ENCODE assay signal across 8 mouse cellular contexts in genomic region chr13:42915851-42916193, GRCm38 (mm10).
DNase-seq lines count a peak whose midpoint lies in the region; ATAC-seq and TF ChIP-seq lines count a peak whose summit lies in the region.

No protein-coding gene starts in this region.

- no peak overlapping the region for H3K9ac ChIP-seq in lung, postnatal 0 days (replicated peaks; ENCODE audit: low read depth)
- peak overlapping the region; percentile 69 for H3K9ac ChIP-seq in limb, embryonic 12.5 days (replicated peaks)
- peak overlapping the region; percentile 57; the same call in 1 of the 2 replicates for H3K9ac ChIP-seq in stomach, embryonic 14.5 days (replicated peaks; ENCODE audit: low read depth, low read length)

- H3K4me1 ChIP-seq in lung, postnatal 0 days (ENCODE audit: insufficient read depth, low read depth, low read length), result no peaks in the 10 kb centered on the region
- H3K4me1 ChIP-seq in limb, embryonic 12.5 days (replicated peaks), result peaks cover 16% of the 10 kb centered on the region
- peaks cover 9% of the 10 kb centered on the region; the same call in 1 of the 2 replicates for H3K4me1 ChIP-seq in stomach, embryonic 14.5 days (ENCODE audit: control insufficient read depth, insufficient read depth, low read length)

- intact Hi-C loops in gastrocnemius, adult 2 months (cut with DNase I), result no loop called here

- peak overlapping the region; percentile 76 for H3K4me3 ChIP-seq in gastrocnemius, adult 2 months
- H3K4me3 ChIP-seq in lung, postnatal 0 days (ENCODE audit: low read depth, low read length), result peak overlapping the region; percentile 61
- peak overlapping the region; percentile 69 for H3K4me3 ChIP-seq in limb, embryonic 12.5 days (replicated peaks)
- H3K4me3 ChIP-seq in stomach, embryonic 14.5 days (ENCODE audit: low read depth, low read length), result peak overlapping the region; percentile 66

- ATAC-seq in lung, postnatal 0 days, result no peak
- ATAC-seq in limb, embryonic 12.5 days (ENCODE audit: insufficient number of reproducible peaks, insufficient read depth, low FRiP score, low TSS enrichment, low read depth), result no peak
- no peak for ATAC-seq in stomach, embryonic 14.5 days (ENCODE audit: insufficient number of reproducible peaks, insufficient read depth, low FRiP score, low read depth)
- ATAC-seq in frontal cortex, adult (ENCODE audit: low TSS enrichment), result no peak

- 38% methylated on average over 6 of the region's 6 CpGs for WGBS in lung, postnatal 0 days
- 13% methylated on average over 6 of the region's 6 CpGs for WGBS in limb, embryonic 12.5 days
- WGBS in stomach, embryonic 14.5 days, result 18% methylated on average over 6 of the region's 6 CpGs

- no peaks in the 10 kb centered on the region for H3K36me3 ChIP-seq in lung, postnatal 0 days (ENCODE audit: insufficient read depth, low read length)
- no peaks in the 10 kb centered on the region for H3K36me3 ChIP-seq in limb, embryonic 12.5 days
- H3K36me3 ChIP-seq in stomach, embryonic 14.5 days (ENCODE audit: control insufficient read depth, insufficient read depth, low read length), result no peaks in the 10 kb centered on the region

- no peak for TF ChIP-seq EP300 in lung, postnatal 0 days (IDR thresholded peaks at IDR 0.05)

- no peak for TF ChIP-seq CTCF in gastrocnemius, adult 2 months (IDR thresholded peaks at IDR 0.05)
- no peak for TF ChIP-seq CTCF in lung, postnatal 0 days (IDR thresholded peaks at IDR 0.05)

- DNase-seq in gastrocnemius, adult 2 months, result no peak
- DNase-seq in gastrocnemius, postnatal 4 days (ENCODE audit: low spot score in 2 of 2), result no peak
- no peak for DNase-seq in lung, postnatal 0 days (ENCODE audit: low spot score)
- no peak for DNase-seq in lung, postnatal 10 days
- no peak for DNase-seq in yolk sac, embryonic 10.5 days (ENCODE audit: low spot score)

- no peaks in the 10 kb centered on the region for H3K27me3 ChIP-seq in lung, postnatal 0 days (replicated peaks; ENCODE audit: insufficient read depth, low read length)
- H3K27me3 ChIP-seq in limb, embryonic 12.5 days, result peaks cover 37% of the 10 kb centered on the region
- H3K27me3 ChIP-seq in stomach, embryonic 14.5 days (ENCODE audit: control insufficient read depth, insufficient read depth, low read length), result no peaks in the 10 kb centered on the region

- H3K4me2 ChIP-seq in lung, postnatal 0 days (replicated peaks; ENCODE audit: low read depth, low read length), result peak overlapping the region; percentile 98
- H3K4me2 ChIP-seq in limb, embryonic 12.5 days, result peak overlapping the region; percentile 100
- H3K4me2 ChIP-seq in stomach, embryonic 14.5 days (replicated peaks; ENCODE audit: low read depth, low read length), result peak overlapping the region; percentile 99

- no peaks in the 10 kb centered on the region for H3K9me3 ChIP-seq in lung, postnatal 0 days (ENCODE audit: low read length)
- H3K9me3 ChIP-seq in limb, embryonic 12.5 days, result no peaks in the 10 kb centered on the region
- H3K9me3 ChIP-seq in stomach, embryonic 14.5 days (ENCODE audit: control insufficient read depth, low read depth, low read length), result no peaks in the 10 kb centered on the region

- peak overlapping the region; percentile 62 for H3K27ac ChIP-seq in gastrocnemius, adult 2 months
- no peak overlapping the region for H3K27ac ChIP-seq in lung, postnatal 0 days (ENCODE audit: low read length)
- H3K27ac ChIP-seq in limb, embryonic 12.5 days, result no peak overlapping the region
- no peak overlapping the region for H3K27ac ChIP-seq in stomach, embryonic 14.5 days (ENCODE audit: low read length)
